Mouse (Mus musculus) naive thymus-derived CD4-positive, alpha-beta T cell, adult 2 months (primary cell): ENCODE results near the gene Gtf3c5.

Experiments used
- DNase-seq: peaks from one replicate; pipeline ENCODE4 v3.0.0-alpha.2; 2011; ENCODE audit warnings: low read depth

Gene Gtf3c5

DNA sequence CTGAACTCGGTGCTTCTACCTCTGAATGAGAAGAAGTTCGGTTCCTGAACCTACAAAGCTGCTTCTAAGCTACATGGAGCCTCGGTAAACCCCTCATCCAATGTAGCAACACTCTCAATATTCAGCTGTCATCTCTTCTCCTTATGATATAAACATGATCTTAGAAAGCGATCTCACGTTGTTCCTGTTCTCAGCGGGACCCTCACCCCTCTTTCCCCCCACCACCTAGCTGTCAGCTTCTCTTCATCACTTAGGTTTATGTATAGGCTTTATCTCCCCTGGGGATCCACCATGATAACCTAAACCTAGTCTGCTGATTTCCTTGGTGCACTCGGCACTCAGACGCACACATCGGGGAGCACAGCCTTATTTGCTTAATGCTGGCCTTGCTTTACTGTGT is at the start of gene Gtf3c5:
TSS of gene Gtf3c5 (minus strand) at position 101 of the 400 bp plus-strand sequence.
- no peak for DNase-seq

DNA sequence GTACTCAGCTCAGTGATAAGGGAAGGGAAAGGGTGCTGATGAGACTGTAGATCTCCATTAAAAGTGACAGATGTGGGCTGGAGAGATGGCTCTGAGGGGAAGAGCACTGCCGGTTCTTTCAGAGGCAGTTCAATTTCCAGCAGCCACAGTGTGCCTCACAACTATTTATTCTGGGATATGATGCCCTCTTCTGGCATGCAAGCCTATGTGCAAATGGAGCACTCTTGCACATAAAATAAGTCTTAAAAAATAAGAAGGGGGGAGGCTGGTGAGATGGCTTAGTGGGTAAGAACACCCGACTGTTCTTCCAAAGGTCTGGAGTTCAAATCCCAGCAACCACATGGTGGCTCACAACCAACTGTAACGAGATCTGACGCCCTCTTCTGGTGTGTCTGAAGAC is 49.6 kb upstream of the Gtf3c5 start:
- DNase-seq, result no peak

DNA sequence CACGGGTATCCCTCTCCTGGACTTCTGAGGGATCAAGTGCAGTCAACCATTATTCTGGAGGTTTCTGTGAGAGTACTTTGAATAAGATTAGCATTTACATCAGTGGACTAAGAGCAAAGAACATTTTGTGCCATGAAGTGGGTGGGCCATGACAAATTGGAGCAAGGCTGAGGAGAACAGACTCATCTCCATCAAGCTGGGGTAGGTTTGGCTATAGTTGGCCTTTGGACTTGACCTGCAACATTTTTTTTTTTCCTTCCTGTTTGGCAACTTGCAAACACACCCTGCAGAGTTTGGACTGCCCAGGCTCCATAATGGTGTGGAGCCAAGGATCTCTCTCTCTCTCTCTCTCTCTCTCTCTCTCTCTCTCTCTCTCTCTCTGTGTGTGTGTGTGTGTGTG is 49.1 kb upstream of the Gtf3c5 start:
- no peak for DNase-seq

DNA sequence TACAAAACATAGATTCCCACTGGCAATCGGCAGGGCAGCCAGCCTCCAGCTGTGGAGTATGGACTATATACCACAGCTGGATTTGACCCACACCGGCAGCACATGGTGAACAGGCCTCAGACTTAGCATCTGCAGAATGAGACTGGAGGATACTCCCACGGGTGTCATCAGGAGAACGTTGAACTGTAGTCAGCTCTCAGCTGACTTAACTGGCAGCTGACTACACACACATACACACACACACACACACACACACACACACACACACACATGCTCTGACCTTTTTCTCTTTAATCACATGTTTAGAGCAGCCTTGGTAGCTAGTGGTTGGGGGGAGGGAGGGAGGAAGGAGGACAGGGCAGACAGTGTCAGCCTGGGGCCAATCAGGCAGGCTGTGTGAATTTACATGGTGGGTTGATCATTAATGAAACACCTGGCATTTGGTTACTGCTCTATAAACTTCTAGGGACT is 46.4 kb upstream of the Gtf3c5 start:
- no peak for DNase-seq

DNA sequence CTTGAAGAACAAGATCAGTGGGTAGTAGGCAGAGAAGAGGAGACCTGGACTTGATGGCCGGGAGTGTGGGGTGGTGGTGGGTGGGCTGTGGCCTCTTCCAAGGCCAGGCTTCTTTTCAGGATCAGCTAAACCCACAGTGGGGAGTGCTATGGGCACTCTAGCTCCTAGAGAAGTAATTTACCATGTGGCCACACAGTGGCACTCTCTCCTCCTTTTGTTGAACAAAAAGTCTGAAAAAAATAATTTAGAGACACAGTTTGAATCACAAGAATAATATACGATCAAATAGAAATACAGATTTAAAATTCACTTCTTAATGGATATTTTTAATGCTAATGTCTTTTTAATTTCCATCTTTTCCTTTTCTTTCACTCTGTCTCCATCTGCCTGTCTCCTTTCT is 44.5 kb upstream of the Gtf3c5 start:
- DNase-seq, result no peak

DNA sequence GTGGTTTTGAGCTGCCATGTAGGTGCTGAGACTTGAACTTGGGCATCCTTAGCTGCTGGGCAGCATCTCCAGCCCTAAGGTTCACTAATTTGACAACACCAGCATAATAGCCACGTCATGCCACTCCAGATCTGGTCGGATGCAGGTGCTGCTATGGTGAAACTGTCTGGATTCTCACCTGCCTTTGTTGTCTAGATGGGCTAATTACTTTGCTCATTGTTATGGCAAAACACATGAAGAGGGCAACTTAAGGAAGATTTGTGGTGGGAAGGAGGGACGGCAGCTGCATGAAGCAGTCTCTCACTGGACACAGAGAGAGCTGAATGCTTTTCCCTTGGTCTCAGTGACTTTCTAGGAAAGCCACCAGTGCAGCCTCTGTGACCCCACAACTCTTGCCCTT is 42.5 kb upstream of the Gtf3c5 start:
- DNase-seq, result no peak

DNA sequence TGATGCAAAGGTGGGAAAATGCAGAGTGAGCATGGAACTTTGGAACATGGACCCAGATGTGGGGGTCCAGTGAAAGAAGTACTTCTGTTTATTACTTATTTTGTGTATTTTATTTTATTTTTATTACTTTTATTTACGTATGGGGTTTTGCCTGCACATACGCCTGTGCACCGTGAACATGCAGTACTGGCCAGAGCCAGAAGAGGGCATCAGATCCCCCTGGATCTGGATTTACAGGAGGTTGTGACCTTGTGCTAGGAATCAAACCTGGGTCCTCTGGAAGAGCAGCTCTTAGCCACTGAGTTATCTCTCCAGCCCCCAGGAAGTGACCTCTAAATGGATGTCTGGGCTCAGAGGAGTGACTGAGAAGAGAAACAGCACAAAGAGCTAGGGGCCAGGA is 41.3 kb upstream of the Gtf3c5 start:
- DNase-seq, result no peak

DNA sequence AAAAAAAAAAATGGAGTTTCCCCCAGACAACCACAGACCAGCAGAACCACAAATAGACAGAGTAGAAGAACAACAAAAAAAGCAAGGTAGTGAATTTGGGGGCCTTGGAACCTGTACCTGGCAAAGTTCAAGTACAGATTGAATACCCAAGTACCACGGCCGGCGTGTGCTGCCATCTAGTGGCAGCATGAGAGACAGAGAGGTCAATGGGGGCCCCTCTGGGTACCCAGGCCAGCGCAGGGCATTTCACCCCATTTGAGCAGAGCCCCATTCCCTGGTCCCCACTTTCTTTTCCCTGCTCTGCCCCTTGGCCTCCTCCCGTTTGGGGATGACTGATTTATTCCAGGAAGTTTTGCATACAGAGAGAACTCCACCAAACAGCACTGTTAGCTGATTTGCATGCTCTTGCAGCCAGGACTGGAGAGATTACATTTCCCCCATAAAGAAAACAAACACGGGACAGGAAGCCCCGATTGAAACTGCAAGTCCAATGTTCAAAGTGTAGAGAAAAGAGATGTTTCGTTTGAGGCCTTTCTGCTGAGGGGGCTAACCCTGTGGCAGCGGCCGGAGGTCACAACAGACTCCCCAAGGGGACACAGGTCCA is 39.1 kb upstream of the Gtf3c5 start:
- peak; percentile 66 for DNase-seq

DNA sequence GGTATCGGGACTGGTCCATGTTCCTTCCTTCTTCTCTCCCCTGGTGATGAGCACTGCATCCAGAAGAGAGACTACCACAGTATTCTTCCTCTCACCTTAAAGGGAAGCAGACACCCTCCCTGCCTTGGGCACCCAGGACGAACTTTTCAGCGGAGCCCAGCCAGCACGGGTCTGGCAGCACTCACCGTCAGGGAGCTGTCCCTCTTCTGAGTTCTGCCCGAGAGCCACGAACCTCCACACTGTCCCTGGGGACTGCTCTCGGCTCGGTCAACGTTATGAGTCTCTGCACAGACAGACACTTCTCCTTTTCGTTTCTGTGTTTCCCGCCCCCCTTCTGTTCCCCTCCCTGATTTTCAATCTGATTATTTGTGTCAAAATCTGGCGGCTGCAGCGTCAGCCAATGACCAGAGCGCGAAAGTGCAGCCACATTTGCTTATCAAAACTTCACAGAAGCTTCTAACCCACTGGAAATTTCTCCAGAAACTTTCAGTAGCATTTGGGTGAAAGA is 38.2 kb upstream of the Gtf3c5 start, which contains the start of gene Gfi1b:
TSS of gene Gfi1b (minus strand) at position 319 of the 508 bp plus-strand sequence.
- no peak for DNase-seq

DNA sequence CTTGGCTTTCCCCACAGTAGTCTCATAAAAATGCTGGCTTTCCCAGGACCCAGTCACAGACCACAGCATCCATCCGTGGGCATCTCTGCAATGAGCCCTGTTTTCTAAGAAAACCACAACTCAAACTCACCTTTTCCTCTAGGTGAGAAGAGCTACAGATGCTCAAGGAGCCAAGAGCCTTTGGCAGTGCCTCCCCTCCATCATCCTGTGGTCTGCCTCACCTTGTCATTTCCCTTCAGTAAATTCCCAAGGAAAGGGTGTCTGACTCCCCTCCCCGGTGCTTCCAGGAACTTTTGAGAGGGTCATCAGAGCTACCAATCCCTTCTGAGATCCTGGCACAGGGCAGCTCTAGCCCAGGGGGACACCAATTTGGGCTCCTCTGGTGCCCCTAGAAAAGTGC is 37.6 kb upstream of the Gtf3c5 start:
- DNase-seq, result no peak

DNA sequence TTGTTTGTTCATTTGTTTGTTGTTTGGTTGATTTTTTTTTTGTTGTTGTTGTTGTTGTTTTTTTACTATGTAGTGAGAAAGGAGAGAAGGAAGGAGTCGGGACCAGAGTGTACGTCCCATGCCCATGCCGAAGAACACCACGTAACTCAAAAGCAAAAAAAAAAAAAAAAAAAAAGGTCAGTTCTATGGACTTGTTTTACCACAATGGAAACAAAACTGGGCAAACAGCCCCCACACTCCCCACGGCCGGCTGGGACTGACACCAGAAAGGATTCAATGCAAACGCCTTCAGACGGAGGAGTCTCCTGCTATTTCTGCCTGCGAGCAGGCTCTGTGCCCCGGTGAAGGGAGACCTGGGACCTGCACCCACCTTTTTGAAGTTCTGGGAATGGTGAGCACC is 37.0 kb upstream of the Gtf3c5 start:
- DNase-seq, result no peak

DNA sequence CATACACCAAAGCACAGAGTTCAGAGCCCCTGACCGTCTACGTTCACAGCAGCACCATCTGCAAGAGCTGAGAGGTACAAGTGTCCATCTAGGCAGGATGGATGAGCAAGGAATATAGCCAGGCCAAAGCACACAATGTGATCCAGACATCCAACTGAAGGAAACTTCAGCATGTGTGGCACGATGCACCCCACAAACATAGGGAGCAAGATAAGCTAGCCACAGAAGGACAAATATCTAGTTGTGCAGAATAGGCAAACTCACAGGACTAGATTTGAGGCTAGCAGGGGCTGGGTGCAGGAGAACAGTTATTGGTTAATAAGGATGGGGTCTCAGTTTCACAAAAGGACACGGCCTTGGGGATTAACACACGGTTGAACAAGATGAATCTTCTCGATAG is 35.8 kb upstream of the Gtf3c5 start:
- no peak for DNase-seq

DNA sequence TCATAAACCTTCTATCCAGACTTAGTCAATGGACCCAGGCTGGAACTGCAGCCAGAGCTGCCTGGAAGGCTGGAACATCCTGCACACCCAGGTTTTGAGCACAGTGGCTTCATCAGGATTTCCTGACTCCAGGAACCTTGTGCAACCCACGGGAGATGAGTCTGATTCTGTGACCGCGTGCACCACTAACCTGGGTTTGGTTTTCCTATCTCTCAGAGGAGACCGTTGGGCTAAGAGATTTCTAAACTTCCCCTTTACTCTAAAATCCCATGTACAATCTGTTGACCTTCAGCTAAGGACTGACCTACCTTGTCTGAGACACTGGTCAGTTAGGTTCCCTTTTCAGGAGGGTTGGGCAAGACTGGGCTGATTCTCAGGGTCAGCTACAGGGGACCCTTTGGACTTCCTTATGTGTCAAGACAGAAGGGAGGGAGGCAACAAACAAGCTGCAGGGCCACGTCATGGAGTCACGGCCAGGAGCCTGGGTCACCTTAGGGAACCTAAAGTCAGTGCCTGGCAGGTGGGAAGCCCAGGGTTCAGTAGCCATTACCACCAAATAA is 35.3 kb upstream of the Gtf3c5 start:
- no peak for DNase-seq

DNA sequence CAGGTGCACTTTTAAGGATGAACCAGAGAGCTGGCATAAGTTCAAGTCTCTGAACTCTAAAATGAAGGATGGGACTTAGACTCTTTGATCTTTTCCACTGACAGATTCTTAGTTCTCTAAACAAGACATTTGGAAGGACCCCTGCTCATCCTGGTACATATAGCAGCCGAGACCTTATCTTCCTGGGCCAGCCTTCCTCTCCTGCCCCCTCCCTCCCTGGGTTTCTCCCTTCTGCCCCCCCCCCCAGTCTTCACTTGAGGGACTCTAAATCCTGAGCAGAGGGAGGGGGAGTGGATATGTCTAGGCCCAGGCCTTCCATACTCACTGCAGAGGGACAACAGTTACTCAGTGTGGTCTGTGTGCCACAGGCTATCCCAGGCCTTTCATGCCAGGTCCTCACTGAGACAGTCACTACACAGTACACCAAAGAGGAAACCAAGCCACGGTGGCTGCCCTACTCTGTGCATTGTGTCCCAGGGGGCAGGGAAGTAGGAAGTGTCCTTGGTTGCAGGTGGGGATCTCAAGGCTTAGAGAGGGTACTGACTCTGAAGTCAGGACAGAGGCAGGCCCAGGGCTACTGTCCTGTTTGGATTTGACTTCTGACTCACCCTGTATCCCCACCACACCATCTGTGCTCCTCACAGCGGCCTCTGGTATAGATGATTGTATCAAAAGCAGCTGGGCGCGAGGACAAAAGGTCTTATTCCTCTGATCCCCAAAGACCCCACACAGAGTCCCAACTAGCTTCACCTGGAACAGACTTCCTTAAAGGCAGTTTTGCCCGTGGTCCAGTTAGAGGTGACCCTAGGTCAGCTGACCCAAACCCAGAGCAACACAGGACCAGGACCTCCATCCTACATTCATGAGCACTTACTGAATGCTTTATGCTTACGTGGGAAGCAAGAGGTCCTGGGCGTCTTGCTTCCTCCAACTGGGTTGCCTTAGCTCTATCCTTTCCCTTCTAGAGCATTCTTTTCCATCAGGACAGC is 34.2 kb upstream of the Gtf3c5 start:
- DNase-seq, result no peak

DNA sequence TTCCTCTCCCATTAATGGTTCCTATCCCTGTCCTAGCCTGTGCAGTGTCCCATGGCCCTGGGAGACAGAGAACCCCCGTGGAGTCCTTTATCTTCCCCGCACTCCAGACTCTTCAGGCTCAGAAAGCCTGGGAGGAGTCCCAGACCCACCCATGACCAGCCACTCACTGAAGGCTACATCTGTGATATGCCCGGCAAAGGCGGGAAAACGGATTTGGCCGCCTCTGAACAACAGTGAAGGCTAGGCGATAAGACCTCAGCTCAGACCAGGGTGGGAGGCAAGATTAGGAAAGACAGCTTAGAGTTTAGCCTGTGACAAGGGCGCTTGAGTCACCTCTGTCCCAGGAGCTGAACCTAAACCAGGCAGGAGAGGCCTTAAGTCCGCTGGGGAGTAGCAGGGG is 33.3 kb upstream of the Gtf3c5 start:
- no peak for DNase-seq

DNA sequence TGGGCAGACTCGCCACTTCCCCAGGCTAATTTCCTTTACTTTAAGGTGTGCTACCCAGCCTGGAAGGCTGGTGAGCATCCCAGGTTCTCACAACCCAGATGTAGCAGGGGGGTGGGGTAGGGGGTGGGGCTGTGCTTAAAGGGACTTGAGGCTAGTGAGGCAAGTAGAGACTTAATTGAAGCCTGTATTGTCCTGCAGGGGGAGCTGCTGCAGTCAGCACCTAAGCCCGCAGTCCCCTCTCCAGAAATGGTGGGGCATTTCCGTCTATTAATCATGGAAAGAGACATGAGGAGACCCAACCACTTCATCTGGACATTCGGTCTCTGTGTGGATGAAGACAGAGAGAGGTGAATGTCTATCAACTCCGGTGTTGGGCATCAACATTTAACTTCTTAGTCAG is 32.8 kb upstream of the Gtf3c5 start:
- DNase-seq, result peak; percentile 25

DNA sequence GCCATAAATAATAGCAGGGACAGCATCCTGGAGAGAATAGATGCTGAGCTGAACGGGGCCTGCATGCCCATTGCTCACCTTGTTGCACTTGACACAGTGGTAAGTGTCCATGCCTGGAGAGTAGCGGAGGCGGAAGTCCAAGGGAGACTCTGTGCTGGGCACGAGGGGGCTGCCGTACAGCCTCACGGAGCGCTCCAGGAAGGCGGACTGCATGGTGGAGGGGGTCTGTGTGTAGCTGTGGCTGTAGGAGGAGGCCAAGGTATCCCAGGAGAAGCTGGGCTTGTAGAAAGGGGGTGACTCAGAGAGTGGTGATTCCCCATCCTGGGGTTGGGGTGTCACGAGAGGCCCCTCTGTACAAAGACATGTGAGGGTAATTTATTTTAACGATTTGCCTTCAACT is 30.0 kb upstream of the Gtf3c5 start:
- DNase-seq, result no peak

DNA sequence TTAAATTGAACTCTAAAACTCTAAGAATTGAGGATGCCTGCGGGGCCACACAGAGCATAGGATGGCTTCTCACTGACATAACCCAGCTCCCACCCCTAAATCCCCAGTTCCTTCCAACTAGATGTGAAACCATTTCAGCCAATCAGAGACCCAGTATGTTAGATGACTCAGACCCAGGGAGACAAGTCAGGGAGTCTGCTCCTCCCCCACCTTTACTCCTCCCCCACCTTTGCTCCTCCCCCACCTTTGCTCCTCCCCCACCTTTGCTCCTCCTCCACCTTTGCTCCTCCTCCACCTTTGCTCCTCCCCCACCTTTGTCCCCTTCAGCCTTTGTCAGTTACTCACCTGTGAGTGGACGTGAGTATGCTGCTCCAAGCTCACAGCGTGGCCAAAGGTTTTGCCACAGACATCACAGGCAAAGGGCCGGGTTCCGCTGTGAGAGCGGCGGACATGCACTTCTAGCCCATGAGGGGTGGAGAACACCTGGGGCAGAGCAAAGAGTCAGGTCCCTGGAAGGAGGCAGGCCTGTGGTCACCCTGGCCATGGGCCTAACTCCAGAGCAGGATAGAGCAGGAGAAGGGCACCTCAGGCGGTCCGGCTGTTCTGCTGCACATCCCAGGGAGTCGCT is 29.0 kb upstream of the Gtf3c5 start:
- no peak for DNase-seq

DNA sequence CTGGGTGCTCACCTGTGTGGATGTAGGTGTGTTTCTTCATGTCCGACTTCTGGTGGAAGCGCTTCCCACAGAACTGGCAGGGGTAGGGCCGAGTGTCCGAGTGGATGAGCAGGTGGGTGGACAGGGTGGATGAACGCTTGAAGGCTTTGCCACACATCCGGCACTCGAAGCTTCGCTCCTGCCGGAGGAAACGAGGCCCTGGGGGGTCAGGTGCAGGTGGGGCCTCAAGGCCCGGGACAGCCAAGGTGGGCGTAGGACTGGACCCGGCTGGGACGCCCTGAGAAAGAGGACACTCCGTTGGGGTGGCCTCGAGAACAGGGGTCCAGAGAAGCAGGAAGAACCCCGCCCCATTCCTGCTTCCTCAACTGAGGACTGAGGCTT is 27.8 kb upstream of the Gtf3c5 start:
- no peak for DNase-seq

DNA sequence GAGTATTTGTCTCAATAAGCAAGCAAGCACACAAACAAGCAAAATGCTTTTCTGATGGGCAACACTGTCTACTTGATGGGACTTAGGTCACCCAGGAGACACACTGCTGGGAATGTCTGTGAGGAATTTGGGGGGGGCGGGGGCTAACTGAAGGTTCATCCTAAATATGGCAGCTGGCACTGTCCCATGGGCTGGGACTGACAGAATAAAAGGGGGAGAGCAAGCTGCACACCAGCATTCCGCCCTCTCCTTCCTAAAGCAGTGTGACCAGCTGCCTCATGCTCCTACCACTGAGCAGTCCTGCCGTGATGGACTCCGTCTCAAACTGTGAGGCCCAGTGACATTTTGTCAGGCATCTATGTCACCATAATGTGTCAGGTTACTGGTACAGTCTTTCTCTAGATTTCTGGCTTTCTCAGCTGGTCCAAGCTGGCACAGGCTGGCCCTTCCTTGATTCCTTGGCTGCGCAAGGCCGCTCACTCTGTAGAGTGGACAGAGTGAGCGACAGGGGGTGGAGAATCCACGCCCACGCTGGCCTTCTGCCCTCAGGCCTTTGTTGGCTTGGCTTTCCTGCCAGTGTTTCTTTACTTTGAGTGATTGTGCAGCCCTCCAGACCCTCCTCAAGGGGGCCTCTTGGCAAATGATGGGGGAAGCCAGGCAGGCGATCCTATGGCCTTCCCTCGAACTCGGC is 27.3 kb upstream of the Gtf3c5 start:
- DNase-seq, result no peak

DNA sequence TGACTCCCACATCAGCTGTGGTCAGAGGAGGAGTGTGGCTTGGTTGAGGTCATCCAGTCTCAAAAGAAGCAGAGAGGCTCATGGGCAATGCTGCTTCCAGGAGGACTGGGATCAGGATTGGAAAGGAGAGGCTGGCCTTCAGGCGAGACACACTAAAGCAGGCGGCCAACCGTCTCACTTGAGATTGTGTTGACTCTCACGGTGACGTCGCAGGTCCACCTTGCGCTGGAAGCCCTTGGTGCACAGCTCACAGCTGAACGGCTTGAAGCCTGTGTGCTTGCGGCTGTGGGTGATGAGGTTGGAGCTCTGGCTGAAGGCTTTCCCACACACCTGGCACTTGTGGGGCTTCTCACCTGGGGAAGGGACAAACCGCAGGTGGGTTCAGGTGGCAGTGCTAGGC is 26.3 kb upstream of the Gtf3c5 start:
- no peak for DNase-seq
